Mouse (Mus musculus) kidney, postnatal 14 days (tissue): ENCODE data around the gene Nfic.

Experiments used
- DNase-seq: peaks from one replicate; pipeline ENCODE4 v3.0.0; 2022; ENCODE audit warnings: mixed read lengths

The Nfic gene

GRCm38 (mm10) chr10:81401521-81402226 is 53.8 kb downstream of the Nfic start:
- DNase-seq: peak; percentile 90

GRCm38 (mm10) chr10:81401205-81401520 is 54.3 kb downstream of the Nfic start:
- DNase-seq: no peak

GRCm38 (mm10) chr10:81400371-81401204 is 54.8 kb downstream of the Nfic start:
- DNase-seq: no peak

- no peak for DNase-seq
These were observed 55.6 kb downstream of the Nfic start for GRCm38 (mm10) chr10:81399798-81400308.

- no peak for DNase-seq
These were observed 56.1 kb downstream of the Nfic start for GRCm38 (mm10) chr10:81399296-81399695.

GRCm38 (mm10) chr10:81396749-81397148 is 58.7 kb downstream of the Nfic start:
- no peak for DNase-seq

GRCm38 (mm10) chr10:81395865-81396264 is 59.6 kb downstream of the Nfic start:
- DNase-seq: no peak

- DNase-seq: peak; percentile 77
These were observed 60.3 kb downstream of the Nfic start for GRCm38 (mm10) chr10:81395127-81395526.

- peak; percentile 66 for DNase-seq
These were observed 61.9 kb downstream of the Nfic start for GRCm38 (mm10) chr10:81393456-81394063.

- DNase-seq: peak; percentile 82
These were observed 62.7 kb downstream of the Nfic start, which contains the start of gene Smim24 for GRCm38 (mm10) chr10:81392781-81393185. Smim24 (plus strand) TSS chr10:81393051.

GRCm38 (mm10) chr10:81392270-81392669 is 63.2 kb downstream of the Nfic start:
- no peak for DNase-seq

GRCm38 (mm10) chr10:81390678-81390965 is 64.8 kb downstream of the Nfic start:
- no peak for DNase-seq

- peak; percentile 81 for DNase-seq
These were observed 65.4 kb downstream of the Nfic start for GRCm38 (mm10) chr10:81389801-81390677.

GRCm38 (mm10) chr10:81389373-81389772 is 66.1 kb downstream of the Nfic start:
- peak; percentile 58 for DNase-seq

GRCm38 (mm10) chr10:81388505-81389055 is 66.9 kb downstream of the Nfic start, which contains the start of gene Gm48552:
Gm48552 (plus strand) TSS chr10:81389005.
- no peak for DNase-seq

GRCm38 (mm10) chr10:81387716-81388115 is 67.7 kb downstream of the Nfic start:
- DNase-seq: no peak

- no peak for DNase-seq
These were observed 69.7 kb downstream of the Nfic start for GRCm38 (mm10) chr10:81385603-81386306.

GRCm38 (mm10) chr10:81384605-81384982 is 70.8 kb downstream of the Nfic start:
- DNase-seq: no peak

- DNase-seq: peak; percentile 99
These were observed 71.4 kb downstream of the Nfic start, which contains the start of the genes Dohh and Gm48551 for GRCm38 (mm10) chr10:81383802-81384604. Dohh (plus strand) TSS chr10:81384428. Gm48551 (plus strand) TSS chr10:81384466.

- DNase-seq: no peak
These were observed 73.4 kb downstream of the Nfic start for GRCm38 (mm10) chr10:81382039-81382438.
